Mouse (Mus musculus): ENCODE measurements around the gene Tuba3a. TPM values are rescaled to one million over a fixed set of nuclear protein-coding genes. Genes with fewer than 3 reads are reported as not detected.

Tuba3a gene
- total RNA-seq (2021), result not detected
- long read RNA-seq, experiment 1, result 0 reads
- long read RNA-seq, experiment 2, result 0 reads

DNA sequence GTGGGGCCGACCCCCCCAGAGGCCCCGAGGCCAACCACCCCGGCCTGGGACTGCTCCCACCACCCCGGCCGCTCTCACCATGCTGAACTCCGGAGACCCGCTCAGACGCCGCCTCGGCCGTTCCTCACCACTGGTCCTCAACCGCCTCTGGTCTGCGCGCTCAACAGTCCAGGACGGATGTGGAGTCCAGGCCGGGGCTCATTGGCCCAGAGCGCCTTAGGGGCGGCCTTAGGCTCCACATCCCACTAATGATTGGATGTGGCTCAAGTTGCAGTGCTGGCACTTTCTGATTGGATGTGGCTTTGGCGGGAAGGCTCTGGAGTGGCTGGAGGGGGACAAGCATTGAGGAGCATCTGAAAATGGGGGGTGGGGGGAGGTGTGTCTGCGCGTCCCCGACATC is at the start of gene Tuba3a:
TSS of gene Tuba3a (minus strand) at position 153 of the 400 bp plus-strand sequence.
- DNase-seq (ENCODE audit: low spot score in 2 of 2), result no peak

DNA sequence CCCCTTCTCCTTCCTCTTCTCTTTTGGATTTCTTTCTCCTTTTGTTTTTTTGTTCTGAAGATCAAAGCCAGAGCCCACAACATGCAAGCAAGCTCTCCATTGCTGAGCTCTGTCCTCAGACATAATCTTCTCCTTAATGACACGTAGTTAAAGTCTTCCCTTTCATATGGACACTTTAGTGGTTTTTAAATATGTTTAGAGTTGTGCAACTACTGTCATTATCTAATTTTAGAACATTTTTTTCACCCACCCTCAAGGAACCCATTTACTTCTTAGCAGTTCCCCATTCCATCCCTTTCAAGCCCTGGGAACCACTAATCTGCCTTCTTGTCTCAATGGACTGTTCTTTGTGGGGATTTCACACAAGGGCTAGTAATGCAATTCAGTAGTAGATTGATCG is 48.5 kb upstream of the Tuba3a start:
- no peak for DNase-seq (ENCODE audit: low spot score in 2 of 2)

DNA sequence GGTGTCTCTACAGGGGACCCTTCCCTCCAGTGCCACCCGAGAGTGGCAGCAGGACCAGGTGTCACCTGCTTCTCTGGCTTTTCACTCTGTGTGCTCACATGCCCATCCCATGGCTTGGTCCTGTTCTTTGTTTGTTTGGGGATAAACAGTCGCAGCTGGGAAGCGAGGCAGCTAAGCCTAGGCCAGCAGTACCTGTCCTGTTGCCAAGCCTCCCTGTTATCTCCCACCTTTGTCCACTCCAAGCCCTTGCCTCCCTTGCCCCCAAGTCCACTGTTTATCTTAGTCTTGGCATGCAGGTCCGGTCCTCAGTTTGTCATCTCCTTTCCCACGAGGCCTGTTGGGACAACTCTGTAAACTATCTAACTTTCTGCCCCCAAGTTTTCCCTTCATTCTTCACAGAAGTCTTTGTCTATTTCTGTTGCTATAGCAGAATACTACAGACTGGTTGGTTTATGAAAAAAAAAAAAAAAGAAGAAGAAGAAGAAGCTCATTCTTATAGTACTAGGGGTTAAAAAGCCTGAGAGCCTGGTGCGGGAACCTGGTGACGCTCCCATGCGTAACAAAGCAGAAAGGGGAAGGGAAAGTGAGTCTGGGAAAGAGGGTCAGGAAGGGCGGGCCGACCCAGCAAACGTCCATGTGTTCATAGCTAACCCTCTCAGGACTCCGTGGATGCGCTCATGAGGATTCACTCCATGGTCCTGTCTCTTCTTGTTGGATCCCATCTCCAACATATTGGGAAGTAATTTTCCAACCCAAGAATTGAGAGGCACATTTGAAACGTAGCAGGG is 47.5 kb upstream of the Tuba3a start:
- no peak for DNase-seq (ENCODE audit: low spot score in 2 of 2)

DNA sequence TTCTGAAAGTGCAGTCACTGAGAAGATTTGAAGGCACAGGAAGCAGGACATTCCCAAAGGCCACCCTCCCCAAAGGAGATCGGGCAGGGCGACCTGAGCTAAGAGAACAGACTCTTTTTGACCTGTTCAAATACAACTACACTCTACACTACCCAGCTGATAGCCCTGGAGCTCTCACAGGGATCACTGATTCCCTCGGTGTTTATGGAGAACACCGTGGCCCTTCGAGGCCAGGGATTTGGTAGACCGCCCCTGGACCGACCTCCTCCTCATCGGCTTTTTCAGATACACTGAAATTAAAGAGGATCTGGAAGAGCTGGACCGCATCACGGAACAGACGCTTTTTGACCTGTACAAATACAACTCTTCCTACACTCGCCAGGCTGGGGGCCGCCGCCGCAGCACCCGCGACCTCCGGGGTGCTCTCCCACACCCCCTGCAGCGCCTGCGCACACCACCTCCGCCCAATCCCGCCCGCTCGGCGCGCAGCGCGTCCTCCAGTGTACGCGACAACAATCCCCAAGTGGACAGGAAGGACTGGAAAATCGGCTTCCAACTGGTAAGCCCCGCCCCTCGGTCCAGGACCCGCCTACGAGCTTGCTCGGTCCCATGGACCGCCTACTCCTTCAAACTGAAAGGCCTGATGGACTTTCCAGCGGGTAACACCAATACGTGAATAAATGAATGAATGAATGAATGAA is 44.9 kb upstream of the Tuba3a start:
- peak; percentile 71 to 86 for DNase-seq (ENCODE audit: low spot score in 2 of 2)

DNA sequence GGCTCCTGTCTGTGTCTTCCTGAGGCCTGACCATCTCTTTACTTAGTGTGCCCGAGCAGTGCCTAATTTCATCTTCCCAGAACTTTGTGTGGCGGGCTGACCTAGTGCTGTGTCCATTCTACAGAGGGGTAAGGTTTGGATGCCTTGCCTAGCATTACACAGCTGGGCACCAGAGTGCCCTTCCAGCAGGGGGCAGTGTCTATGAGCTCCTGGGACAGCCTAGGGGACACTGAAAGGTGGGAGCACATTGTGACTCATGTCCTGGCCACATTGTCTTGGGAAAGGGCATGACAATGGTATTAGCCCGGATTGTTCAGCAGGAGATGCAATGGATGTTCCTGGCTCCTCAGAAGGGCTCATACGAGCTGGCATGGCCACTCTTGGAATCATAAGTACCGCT is 42.4 kb upstream of the Tuba3a start:
- no peak for DNase-seq (ENCODE audit: low spot score in 2 of 2)

DNA sequence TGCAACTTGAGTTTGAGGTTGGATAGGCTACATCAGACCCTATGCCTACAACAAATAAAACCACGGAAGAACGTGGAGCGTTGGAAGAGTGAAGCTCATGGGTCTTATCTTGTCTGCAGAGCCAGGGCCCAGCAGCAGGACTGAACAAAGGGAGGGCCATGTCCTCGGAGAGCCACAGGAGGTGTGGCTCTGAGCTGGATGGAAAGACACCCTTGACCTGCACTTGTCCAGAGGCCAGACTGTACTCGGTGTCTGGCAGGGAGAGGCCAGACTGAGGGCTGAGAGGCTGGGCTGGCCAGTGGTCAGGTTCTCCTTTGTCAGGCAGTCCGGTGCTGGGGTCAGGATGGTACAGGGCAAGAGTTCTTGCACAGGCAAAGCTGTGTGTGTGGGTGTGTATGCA is 39.5 kb upstream of the Tuba3a start:
- no peak for DNase-seq (ENCODE audit: low spot score in 2 of 2)

DNA sequence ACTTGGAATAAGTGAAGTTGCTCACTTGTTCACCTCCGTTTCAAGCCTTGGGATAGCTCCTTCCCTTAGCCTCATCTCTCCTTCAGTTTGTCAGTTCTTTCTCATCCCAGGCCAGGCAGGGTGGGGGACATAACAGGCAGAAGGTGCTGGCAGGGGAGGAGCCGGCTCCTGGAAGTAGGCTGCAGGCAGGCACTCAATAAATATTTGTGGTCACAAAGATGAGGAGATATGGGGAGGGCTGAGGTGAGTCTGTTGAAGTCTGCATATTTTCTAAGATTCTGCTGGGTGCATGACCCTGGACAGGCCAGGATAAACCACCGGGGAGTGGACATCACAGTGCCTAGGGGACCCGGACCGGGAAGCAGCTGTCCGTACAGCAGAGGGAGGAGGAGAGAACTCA is 37.7 kb upstream of the Tuba3a start:
- DNase-seq (ENCODE audit: low spot score in 2 of 2), result no peak

DNA sequence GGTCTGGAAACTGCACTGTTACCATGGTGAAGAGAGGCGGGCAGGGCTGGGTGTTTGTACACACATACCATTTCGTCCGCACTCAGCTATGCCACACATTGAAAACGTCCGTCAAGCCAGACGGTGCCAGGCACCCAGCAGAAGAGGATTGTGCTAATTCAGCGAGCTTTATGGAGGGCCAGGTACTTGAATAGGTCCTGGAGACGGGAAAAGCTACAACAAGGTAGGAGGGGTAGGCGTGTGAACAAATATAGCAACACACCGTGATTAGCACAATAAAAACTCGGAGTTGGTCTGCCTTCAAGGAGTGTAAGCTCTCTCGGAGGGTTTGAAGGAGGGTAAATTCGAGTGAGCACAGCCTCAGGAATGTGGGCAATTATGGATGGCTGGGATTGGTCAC is 37.0 kb upstream of the Tuba3a start:
- no peak for DNase-seq (ENCODE audit: low spot score in 2 of 2)

DNA sequence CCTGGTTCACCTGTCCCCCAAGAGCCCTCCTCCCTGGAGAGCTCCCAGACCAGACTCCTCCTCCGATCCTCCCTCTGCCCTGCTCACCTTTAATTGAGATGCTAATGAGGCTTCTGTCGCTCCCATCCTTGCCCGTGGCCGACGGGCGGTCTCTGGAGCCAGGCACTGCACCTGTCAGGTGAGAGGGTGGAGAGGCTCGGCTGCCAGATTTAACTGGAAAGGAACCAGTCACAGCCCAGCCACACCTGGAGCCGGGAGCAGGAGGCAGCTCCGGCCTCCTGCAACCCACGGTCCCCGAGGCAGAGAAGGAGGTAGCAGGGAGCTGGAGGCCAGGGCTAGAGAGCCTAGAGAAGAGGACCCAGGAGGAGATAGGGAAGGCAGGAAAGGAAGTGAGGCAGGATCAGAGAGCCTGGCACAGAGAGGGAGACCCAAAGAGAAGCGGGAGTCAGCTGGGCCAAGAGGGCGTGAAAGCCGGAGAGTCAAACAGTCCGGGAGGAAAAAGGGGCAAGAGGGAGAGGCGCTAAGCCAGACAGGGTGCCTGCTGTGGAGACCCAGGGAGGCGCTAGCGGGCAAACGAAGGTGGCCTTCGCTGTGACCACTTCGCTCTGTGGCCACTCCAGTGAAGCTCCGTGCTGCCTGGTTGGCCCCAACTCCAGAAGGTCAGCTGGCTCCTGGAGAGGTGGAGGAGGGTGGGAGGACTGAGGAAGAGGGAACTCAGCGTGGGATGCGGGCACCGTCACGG is 35.4 kb upstream of the Tuba3a start:
- no peak for DNase-seq (ENCODE audit: low spot score in 2 of 2)

DNA sequence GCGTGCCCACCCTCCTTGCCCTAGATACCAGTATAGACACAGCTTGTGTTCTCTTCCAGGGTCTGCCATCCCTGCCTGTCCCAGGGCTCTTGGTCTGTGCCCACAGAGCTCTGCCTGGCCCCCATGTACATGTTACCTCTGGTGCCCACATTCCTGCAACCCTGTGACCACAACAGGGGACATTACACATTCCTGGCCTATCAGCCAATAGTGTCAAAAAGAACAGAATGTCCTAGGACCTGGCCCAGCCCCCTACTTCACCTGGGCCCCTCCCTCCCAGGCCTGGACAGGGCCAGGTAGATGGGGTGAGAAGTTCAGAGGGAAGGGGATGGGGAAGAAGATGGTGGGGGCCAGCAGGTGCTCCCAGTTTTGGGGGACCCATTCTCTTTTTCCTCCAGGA is 34.5 kb upstream of the Tuba3a start, which contains the start of gene Scnn1a:
TSS of gene Scnn1a (plus strand) at position 337 of the 400 bp plus-strand sequence.
- DNase-seq (ENCODE audit: low spot score in 2 of 2), result no peak

DNA sequence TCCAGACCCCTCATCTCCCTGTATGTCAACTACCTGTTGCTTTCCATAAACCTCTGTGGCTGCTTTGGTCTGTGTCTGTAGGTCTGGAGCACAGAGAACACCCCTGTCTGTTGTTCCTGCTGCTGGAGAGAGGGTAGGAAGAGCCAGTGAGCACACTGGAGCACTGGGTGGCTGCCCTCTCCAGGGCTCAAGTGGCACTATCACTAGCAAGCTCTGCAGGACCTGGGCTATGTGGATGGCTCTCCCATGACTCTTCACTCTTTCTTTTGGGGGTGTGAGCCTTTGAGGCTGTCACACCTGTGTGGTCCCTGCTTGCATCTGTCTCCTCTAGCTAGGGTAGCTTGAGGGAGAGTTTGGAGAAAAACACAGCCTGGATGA is 34.1 kb upstream of the Tuba3a start:
- DNase-seq (ENCODE audit: low spot score in 2 of 2), result no peak

DNA sequence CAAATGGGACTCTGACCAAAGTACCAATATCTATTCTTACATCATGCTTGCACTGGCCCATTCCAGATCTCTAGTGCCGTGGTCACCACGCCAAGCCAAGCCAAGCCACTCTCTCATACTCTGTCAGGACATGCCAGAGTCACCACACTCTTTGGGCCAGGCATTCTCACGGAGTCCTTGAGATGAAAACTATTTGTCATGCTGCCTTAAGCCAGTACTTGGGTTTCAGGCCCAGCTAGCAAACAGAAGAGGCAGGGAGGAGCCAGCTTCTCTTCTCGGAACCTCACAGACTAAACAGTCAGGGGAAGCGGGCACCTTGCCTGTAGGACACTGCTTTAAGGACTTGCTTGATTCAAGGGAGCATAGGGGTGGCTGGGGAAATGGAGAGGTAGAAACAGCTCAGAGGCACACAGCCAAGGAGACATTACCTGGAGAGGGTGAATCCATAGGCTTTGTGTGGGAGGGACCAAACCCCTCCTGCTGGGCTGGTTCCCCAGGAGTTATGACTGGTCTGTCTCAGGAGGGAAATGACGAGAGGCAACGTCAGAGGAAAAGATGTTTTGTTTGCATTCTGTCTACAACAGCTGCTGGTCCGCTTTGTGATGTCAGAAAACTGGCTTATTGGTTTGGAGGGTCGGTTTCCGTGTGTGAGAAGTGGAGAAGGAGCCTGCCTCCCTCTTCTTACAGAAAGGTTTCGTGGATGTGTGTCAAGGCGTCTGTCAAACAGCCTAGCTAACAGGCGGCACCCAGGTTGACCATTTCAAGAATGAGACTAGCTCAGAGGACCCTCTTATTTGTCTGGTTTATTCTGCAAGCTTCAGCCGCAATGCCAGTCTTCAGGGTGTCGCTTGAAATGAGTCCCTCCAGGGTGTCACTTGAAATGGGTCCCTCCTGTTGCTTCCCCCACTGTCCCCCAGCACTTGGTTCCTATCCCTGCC is 33.4 kb upstream of the Tuba3a start:
- no peak for DNase-seq (ENCODE audit: low spot score in 2 of 2)

DNA sequence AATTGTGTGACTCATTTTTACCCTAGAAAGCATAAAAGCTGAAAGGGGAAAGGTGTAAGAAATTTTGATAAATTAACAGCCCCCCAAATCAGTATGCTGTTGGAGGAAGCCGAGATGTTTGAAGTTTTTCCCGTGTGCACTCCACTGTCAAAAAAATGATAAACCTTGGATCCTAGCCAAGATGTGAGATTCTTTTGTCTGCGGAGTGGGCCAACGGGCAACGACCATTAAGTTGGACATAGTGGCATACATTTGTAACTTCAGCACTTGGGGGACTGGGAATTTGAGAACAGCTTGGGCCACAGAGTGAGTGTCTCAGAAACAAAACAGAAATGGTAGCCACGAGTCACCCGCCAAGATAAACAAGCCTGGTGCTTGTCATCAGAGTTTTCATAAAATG is 31.2 kb upstream of the Tuba3a start:
- DNase-seq (ENCODE audit: low spot score in 2 of 2), result no peak

DNA sequence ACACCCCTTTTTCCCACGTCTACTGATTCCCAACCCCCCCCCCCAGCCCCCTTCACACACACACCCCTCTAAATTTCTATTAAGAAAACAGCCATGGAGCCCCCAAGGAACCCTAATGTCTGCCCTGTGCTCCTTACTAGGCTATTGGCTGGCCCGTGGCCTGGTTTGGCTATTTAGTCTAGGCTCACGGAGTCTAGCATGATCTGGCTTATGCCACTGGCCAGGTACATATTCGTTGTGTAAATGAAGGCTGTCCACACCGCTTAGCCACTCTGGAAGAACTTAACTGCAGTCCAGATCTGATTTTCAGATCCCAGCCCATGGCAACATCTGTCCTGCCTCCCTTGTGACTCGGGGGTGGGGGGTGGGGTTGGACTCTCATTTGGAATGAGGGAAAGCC is 28.9 kb upstream of the Tuba3a start:
- no peak for DNase-seq (ENCODE audit: low spot score in 2 of 2)

DNA sequence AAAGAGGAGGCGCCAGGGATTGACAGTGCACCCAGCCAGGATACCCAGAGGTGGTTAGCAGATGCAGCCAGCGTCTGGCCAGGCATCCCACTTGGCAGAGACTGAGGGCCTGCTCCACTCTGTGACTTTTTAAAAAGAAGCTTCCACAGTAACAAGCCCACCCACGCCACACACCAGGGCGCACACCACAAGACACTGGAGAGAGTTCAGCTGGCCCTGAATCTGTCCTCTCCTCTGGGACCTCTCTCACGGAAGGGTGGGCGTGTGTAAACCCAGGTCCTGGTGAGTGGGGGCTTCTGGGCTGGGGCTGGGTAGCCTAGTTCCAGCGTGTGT is 28.4 kb upstream of the Tuba3a start:
- no peak for DNase-seq (ENCODE audit: low spot score in 2 of 2)

DNA sequence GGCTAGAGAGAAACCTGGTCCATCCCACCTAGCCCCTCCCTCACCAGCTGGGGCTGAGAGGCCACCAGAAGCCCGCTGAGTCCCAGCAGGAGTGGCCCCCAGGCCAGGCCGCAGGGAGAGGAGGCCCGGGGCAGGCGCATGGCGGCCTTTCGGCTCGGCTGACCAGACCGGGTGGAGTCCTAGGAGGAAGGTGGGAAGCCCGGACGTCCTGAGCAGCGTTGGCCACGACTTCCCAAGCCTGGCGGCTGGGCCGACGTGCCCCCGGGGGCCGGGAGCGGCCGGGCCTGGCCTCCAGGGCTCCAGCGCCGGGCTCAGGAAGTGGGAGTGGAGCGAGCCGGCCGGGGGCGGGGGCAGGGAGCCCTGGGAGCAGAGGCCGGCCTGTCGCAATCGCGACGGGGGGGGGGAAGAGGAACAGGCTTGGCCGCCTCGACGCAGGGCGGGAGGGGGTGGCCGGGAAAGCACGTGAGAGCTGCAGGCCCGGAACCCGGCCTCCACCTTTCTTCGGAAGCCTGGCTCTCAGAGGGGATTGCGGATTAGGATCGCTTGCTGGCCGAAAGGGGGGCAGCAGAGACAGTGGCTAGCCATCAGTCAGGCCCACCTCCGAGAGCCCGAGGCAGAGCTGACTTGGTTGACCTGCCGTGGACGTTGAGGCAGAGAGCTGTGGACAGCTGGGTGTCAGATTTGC is 27.8 kb upstream of the Tuba3a start, which contains the start of gene Ltbr:
TSS of gene Ltbr (minus strand) at position 340 of the 685 bp plus-strand sequence.
- peak; percentile 84 to 90 for DNase-seq (ENCODE audit: low spot score in 2 of 2)

DNA sequence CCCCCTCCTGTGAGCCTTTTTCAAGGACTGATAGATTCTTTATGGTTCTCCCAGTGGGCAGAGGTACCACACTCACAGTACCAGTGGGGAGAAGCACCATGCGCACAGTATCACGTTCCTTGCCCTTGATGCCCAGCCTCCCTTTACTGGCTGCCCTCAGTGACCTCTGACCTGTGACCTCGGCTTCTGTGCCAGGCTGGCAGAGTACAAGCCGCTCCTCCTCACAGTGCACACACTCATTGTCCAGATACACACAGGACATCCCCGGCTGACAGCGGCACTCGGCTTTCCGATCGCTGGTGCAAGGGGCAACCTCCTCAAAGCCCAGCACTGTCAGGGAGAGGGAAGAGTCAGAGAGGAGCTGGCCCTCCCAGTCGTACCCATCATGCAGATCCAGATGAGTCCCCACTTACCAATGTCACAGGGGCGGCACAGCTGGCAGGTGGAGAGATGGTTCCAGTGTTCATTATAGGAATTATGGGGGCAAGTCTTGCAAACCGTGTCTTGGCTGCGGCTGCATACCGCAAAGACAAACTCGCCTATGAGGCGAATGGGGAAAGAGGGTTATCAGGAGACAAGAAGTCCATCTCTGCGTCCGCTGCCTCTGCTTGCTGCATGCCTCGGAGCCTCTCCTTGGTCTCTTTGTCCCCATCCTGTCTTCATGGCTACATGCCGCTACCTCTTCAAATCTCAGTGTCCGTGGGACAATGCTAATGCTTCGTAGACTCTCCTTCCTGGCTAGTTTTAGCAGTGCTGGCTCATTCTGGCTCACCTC is 26.9 kb upstream of the Tuba3a start:
- DNase-seq (ENCODE audit: low spot score in 2 of 2), result peak in 1 of 2 experiments; percentile 17

DNA sequence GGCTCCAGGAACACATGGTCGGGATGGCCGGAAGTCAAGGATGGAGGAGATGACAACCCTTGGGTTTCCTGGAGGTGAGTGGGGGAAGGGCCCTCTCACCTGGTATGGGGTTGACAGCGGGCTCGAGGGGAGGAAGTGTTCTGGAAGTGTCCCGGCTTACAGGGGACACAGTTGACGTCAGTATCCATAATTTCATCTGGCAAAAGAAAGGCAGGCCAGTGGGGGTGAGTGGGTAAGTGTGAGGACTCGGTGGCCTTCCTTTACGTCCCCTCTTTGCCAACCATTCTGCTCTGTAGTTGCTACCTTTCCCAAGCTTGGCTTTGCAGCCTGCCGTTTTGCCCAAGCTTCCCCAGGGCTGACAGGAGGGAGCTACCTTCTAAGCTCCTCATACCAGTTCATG is 26.3 kb upstream of the Tuba3a start:
- no peak for DNase-seq (ENCODE audit: low spot score in 2 of 2)

DNA sequence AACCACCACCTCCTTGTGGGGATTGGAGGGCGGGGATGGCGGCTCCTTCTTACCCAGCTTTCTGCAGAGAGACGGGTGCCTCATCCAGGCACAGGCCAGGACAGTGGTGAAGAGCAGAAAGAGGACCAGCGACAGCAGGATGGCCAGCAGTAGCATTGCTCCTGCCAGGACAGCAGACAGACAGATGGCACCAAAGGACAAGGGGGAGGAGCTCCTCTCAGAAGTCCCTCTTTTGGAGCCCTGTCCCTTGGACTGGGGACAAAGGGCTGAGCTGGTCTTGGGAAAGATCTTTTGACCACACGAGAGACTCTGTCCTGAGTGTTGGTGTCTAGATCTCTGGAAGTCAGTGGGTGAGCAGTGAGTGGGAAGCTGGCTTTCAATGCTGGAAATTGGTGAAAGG is 23.6 kb upstream of the Tuba3a start:
- no peak for DNase-seq (ENCODE audit: low spot score in 2 of 2)

DNA sequence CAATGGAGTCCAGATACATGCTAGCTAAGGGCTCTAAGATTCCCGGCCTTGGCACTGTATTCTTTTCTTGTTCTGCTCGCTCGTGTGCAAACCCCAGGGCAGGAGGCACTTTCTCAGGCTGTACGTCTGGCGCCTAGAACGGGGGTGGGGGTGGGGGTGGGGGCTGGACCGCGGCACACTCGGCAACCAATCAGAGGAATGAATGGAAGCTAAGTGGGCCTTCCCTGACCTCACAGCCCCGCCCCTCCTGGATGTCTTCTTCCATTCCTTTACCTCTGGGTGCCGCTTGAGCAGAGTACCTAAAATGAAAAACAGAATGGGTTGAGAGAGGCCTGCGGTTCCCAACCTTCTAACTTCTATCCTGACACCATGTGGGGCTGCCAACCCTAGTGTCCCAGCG is 23.1 kb upstream of the Tuba3a start:
- no peak for DNase-seq (ENCODE audit: low spot score in 2 of 2)
